Mouse (Mus musculus) thymus, postnatal 0 days (tissue): ENCODE results near the gene Ascl1. TPM values are rescaled to one million over a fixed set of nuclear protein-coding genes. Genes with fewer than 3 reads are reported as not detected.

Experiments used
- DNase-seq: peaks from one replicate; pipeline ENCODE4 v3.0.0-alpha.2; 2015; ENCODE audit warnings: low spot score
- polyA plus RNA-seq: library from polyadenylated mRNA; unstranded; fragments of >200 nt; fragmentation: Nextera tagmentation; extraction: Ambion mirVana; gene quantifications from 2 replicates; pipeline ENCODE4 v1.2.1, GENCODE M21; 2015

Gene Ascl1
- polyA plus RNA-seq, 1 experiment from 2014 or later = 1.6 TPM

- DNase-seq = no peak
Measured at GRCm38 (mm10) chr10:87485721-87486620, 7.5 kb downstream of the Ascl1 start.

- DNase-seq = no peak
Measured at GRCm38 (mm10) chr10:87484831-87485720, 8.4 kb downstream of the Ascl1 start.

GRCm38 (mm10) chr10:87477895-87478294 lies 15.6 kb downstream of the Ascl1 start:
- no peak for DNase-seq

- no peak for DNase-seq
Measured at GRCm38 (mm10) chr10:87474971-87475370, 18.5 kb downstream of the Ascl1 start.

- no peak for DNase-seq
Measured at GRCm38 (mm10) chr10:87473475-87474131, 19.9 kb downstream of the Ascl1 start.

- DNase-seq = no peak
Measured at GRCm38 (mm10) chr10:87450777-87451176, 42.7 kb downstream of the Ascl1 start.

- no peak for DNase-seq
Measured at GRCm38 (mm10) chr10:87449368-87449767, 44.1 kb downstream of the Ascl1 start.

GRCm38 (mm10) chr10:87448257-87448656 lies 45.2 kb downstream of the Ascl1 start:
- no peak for DNase-seq

- no peak for DNase-seq
Measured at GRCm38 (mm10) chr10:87447754-87448095, 45.7 kb downstream of the Ascl1 start.

GRCm38 (mm10) chr10:87446829-87447753 lies 46.4 kb downstream of the Ascl1 start:
- no peak for DNase-seq

- DNase-seq = no peak
Measured at GRCm38 (mm10) chr10:87446139-87446828, 47.2 kb downstream of the Ascl1 start.

Other genes with a start within 250 kb of the Ascl1 start
- gene Pah, start 28.1 kb upstream of the Ascl1 start, polyA plus RNA-seq = 0.31 and 0.88 TPM in 2 replicates